Mouse (Mus musculus) liver, embryonic 13.5 days (tissue): ENCODE measurements around the gene Icos. TPM values are rescaled to one million over a fixed set of nuclear protein-coding genes. Genes with fewer than 3 reads are reported as not detected.

Source experiments
- ATAC-seq: fragments of 200-750 bp; cut with Nextera tagmentation; 2 replicates; pipeline ENCODE4 v1.8.0; 2017; ENCODE audit warnings: low read depth, mild to moderate bottlenecking, moderate number of reproducible peaks, moderate library complexity
- DNase-seq: peaks from one replicate; pipeline ENCODE4 v3.0.0; 2022
- H3K27ac ChIP-seq: fragments of 300-500 bp; sonication (generic); 2 replicates; pipeline ENCODE4 v1.5.1; 2015; ENCODE audit warnings: moderate library complexity, mild to moderate bottlenecking, inconsistent platforms
- H3K27me3 ChIP-seq: fragments of 300-500 bp; sonication (generic); 2 replicates; pipeline ENCODE4 v1.6.1; 2015; ENCODE audit warnings: mild to moderate bottlenecking, inconsistent platforms
- H3K36me3 ChIP-seq: fragments of 300-500 bp; sonication (generic); 2 replicates; pipeline ENCODE4 v1.6.1; 2015; ENCODE audit warnings: mild to moderate bottlenecking, inconsistent platforms
- H3K4me1 ChIP-seq: fragments of 300-500 bp; sonication (generic); replicated peaks from 2 replicates; pipeline ENCODE4 v1.6.1; 2015; ENCODE audit warnings: inconsistent platforms
- H3K4me2 ChIP-seq: fragments of 300-500 bp; sonication (generic); 2 replicates; pipeline ENCODE4 v1.6.1; 2015; ENCODE audit warnings: inconsistent platforms, mild to moderate bottlenecking, moderate library complexity
- H3K4me3 ChIP-seq: fragments of 300-500 bp; sonication (generic); replicated peaks from 2 replicates; pipeline ENCODE4 v1.5.1; 2015; ENCODE audit warnings: mild to moderate bottlenecking, inconsistent platforms
- H3K9ac ChIP-seq: fragments of 300-500 bp; sonication (generic); 2 replicates; pipeline ENCODE4 v1.6.1; 2015; ENCODE audit warnings: mild to moderate bottlenecking, inconsistent platforms
- H3K9me3 ChIP-seq: fragments of 300-500 bp; sonication (generic); replicated peaks from 2 replicates; pipeline ENCODE4 v1.6.1; 2016; ENCODE audit warnings: inconsistent platforms
- WGBS: fragments of 180-500 bp; shearing (Covaris S2); methylation state at CpG from one replicate; pipeline ENCODE4 v1.1.7; 2015; ENCODE audit not compliant: insufficient replicate concordance; 5-methylcytosine and 5-hydroxymethylcytosine counted together
- polyA plus RNA-seq: library from polyadenylated mRNA; unstranded; fragments of >200 nt; fragmentation: Nextera tagmentation; extraction: Ambion mirVana; gene quantifications from 2 replicates; pipeline ENCODE4 v1.2.1, GENCODE M21; 2015

Icos gene
- 0.59 and 0.66 TPM in 2 replicates for polyA plus RNA-seq

GRCm38 (mm10) chr1:60977641-60978040 is at the start of gene Icos:
Icos (plus strand) TSS chr1:60977927.
- Histone ChIP-seq H3K27ac (no peak within 1 kb of the TSS), H3K9me3 (no peaks in the 10 kb centered on the region), H3K36me3 (no peaks in the 10 kb centered on the region), H3K9ac (no peak within 1 kb of the TSS), H3K4me2 (no peak within 1 kb of the TSS), H3K4me3 (no peak within 1 kb of the TSS), H3K4me1 (no peaks in the 10 kb centered on the region), H3K27me3 (no peaks in the 10 kb centered on the region)
- DNase-seq (no peak), ATAC-seq (no peak)
- WGBS = 27% methylated on average over 6 of the region's 6 CpGs

- Histone ChIP-seq H3K27ac (no peak overlapping the region), H3K36me3 (no peaks in the 10 kb centered on the region), H3K4me3 (no peak overlapping the region), H3K9me3 (no peaks in the 10 kb centered on the region), H3K9ac (no peak overlapping the region), H3K4me2 (no peak overlapping the region), H3K4me1 (no peaks in the 10 kb centered on the region), H3K27me3 (no peaks in the 10 kb centered on the region)
- 64% methylated on average over 3 of the region's 3 CpGs for WGBS
- ATAC-seq (no peak), DNase-seq (no peak)
Measured at GRCm38 (mm10) chr1:60929036-60929435, 48.7 kb upstream of the Icos start.

GRCm38 (mm10) chr1:60930397-60930796 is 47.3 kb upstream of the Icos start:
- Histone ChIP-seq H3K4me2 (no peak overlapping the region), H3K36me3 (no peaks in the 10 kb centered on the region), H3K9me3 (no peaks in the 10 kb centered on the region), H3K4me1 (no peaks in the 10 kb centered on the region), H3K27me3 (no peaks in the 10 kb centered on the region), H3K9ac (no peak overlapping the region), H3K4me3 (no peak overlapping the region), H3K27ac (no peak overlapping the region)
- no peak for ATAC-seq
- DNase-seq = no peak
- 63% methylated on average over 7 of the region's 7 CpGs for WGBS

GRCm38 (mm10) chr1:60935968-60936581 is 41.7 kb upstream of the Icos start:
- Histone ChIP-seq H3K36me3 (no peaks in the 10 kb centered on the region), H3K9ac (no peak overlapping the region), H3K4me3 (no peak overlapping the region), H3K4me2 (no peak overlapping the region), H3K27ac (no peak overlapping the region), H3K4me1 (no peaks in the 10 kb centered on the region), H3K27me3 (no peaks in the 10 kb centered on the region), H3K9me3 (no peaks in the 10 kb centered on the region)
- WGBS = 51% methylated on average over 8 of the region's 8 CpGs
- ATAC-seq = no peak
- no peak for DNase-seq

- H3K4me3 ChIP-seq = no peak overlapping the region
- H3K36me3 ChIP-seq = no peaks in the 10 kb centered on the region
- no peaks in the 10 kb centered on the region for H3K27me3 ChIP-seq
- H3K9me3 ChIP-seq = no peaks in the 10 kb centered on the region
- H3K9ac ChIP-seq = no peak overlapping the region
- H3K27ac ChIP-seq = no peak overlapping the region
- no peak for ATAC-seq
- no peak overlapping the region for H3K4me2 ChIP-seq
- 44% methylated on average over 6 of the region's 6 CpGs for WGBS
- DNase-seq = no peak
- no peaks in the 10 kb centered on the region for H3K4me1 ChIP-seq
Measured at GRCm38 (mm10) chr1:60936963-60937711, 40.6 kb upstream of the Icos start.

- Histone ChIP-seq H3K27ac (no peak overlapping the region), H3K4me3 (no peak overlapping the region), H3K36me3 (no peaks in the 10 kb centered on the region), H3K9ac (no peak overlapping the region), H3K4me1 (no peaks in the 10 kb centered on the region), H3K4me2 (no peak overlapping the region), H3K27me3 (no peaks in the 10 kb centered on the region), H3K9me3 (no peaks in the 10 kb centered on the region)
- WGBS = 68% methylated on average over 2 of the region's 2 CpGs
- DNase-seq = no peak
- ATAC-seq = no peak
Measured at GRCm38 (mm10) chr1:60938256-60938655, 39.5 kb upstream of the Icos start.

- no peak for DNase-seq
- H3K4me3 ChIP-seq = no peak overlapping the region
- H3K36me3 ChIP-seq = no peaks in the 10 kb centered on the region
- no peaks in the 10 kb centered on the region for H3K27me3 ChIP-seq
- no peak for ATAC-seq
- WGBS = 72% methylated on average over 5 of the region's 5 CpGs
- H3K27ac ChIP-seq = no peak overlapping the region
- no peaks in the 10 kb centered on the region for H3K9me3 ChIP-seq
- H3K4me1 ChIP-seq = no peaks in the 10 kb centered on the region
- H3K4me2 ChIP-seq = no peak overlapping the region
- no peak overlapping the region for H3K9ac ChIP-seq
Measured at GRCm38 (mm10) chr1:60938974-60939373, 38.8 kb upstream of the Icos start.

- Histone ChIP-seq H3K4me1 (no peaks in the 10 kb centered on the region), H3K9me3 (no peaks in the 10 kb centered on the region), H3K27ac (no peak overlapping the region), H3K27me3 (no peaks in the 10 kb centered on the region), H3K4me2 (no peak overlapping the region), H3K4me3 (no peak overlapping the region), H3K9ac (no peak overlapping the region), H3K36me3 (no peaks in the 10 kb centered on the region)
- DNase-seq = no peak
- ATAC-seq = no peak
- 46% methylated on average over 3 of the region's 3 CpGs for WGBS
Measured at GRCm38 (mm10) chr1:60940023-60940422, 37.7 kb upstream of the Icos start.

- Histone ChIP-seq H3K4me1 (no peaks in the 10 kb centered on the region), H3K36me3 (no peaks in the 10 kb centered on the region), H3K4me2 (no peak overlapping the region), H3K27me3 (no peaks in the 10 kb centered on the region), H3K4me3 (no peak overlapping the region), H3K9me3 (no peaks in the 10 kb centered on the region), H3K27ac (no peak overlapping the region), H3K9ac (no peak overlapping the region)
- WGBS = 60% methylated on average over 1 of the region's 1 CpGs
- no peak for DNase-seq
- ATAC-seq = no peak
Measured at GRCm38 (mm10) chr1:60940620-60941019, 37.1 kb upstream of the Icos start.

- no peak for ATAC-seq
- H3K36me3 ChIP-seq = no peaks in the 10 kb centered on the region
- peak overlapping the region; percentile 13; the same call in 1 of the 2 replicates for H3K27ac ChIP-seq
- H3K4me3 ChIP-seq = no peak overlapping the region
- no peaks in the 10 kb centered on the region for H3K27me3 ChIP-seq
- DNase-seq = no peak
- WGBS = 78% methylated on average over 5 of the region's 5 CpGs
- no peaks in the 10 kb centered on the region for H3K4me1 ChIP-seq
- H3K9ac ChIP-seq = no peak overlapping the region
- H3K4me2 ChIP-seq = no peak overlapping the region
- no peaks in the 10 kb centered on the region for H3K9me3 ChIP-seq
Measured at GRCm38 (mm10) chr1:60941056-60942048, 36.4 kb upstream of the Icos start.

- DNase-seq (no peak), ATAC-seq (no peak)
- Histone ChIP-seq H3K9ac (no peak overlapping the region), H3K4me2 (no peak overlapping the region), H3K4me3 (no peak overlapping the region), H3K27me3 (no peaks in the 10 kb centered on the region), H3K4me1 (no peaks in the 10 kb centered on the region), H3K27ac (no peak overlapping the region), H3K9me3 (no peaks in the 10 kb centered on the region), H3K36me3 (no peaks in the 10 kb centered on the region)
- 41% methylated on average over 2 of the region's 2 CpGs for WGBS
Measured at GRCm38 (mm10) chr1:60942921-60943320, 34.8 kb upstream of the Icos start.
